Mouse (Mus musculus): ENCODE measurements around the gene Slc17a5. TPM values are rescaled to one million over a fixed set of nuclear protein-coding genes. Genes with fewer than 3 reads are reported as not detected.
"Not testable (repeated sequence)": the region's sequence is repeated elsewhere in the genome, so short reads cannot be mapped to it uniquely, and the experiment has no call there.

Slc17a5 gene
- total RNA-seq, 2 experiments from 2014 or later: 18.2 to 18.5 TPM

DNA sequence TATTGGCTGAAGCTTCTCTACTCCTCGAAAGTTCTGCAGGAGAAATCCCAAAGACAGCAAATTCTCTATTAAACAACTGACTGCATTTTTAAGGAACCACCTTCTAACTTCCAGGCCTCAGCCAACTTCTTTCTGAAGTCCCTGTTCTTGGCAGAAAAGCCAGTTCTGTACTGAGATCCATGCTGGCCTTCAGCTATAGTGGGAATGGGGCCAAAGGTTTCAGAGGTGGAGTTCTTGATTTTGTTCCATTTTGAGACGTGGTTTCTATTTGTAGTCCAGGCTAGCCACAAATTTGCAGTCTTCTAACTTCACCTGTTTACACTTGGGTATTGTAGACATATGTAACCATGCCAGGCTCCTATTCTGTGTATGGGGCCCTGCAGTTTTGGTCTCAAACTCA is 61.6 kb downstream of the Slc17a5 start:
- intact Hi-C loops (cut with DNase I): loop anchor here (2.0 kb wide), 1 partner anchor 45 kb away; no protein-coding TSS in a partner anchor
- no peak for DNase-seq (ENCODE audit: low spot score in 2 of 2)

DNA sequence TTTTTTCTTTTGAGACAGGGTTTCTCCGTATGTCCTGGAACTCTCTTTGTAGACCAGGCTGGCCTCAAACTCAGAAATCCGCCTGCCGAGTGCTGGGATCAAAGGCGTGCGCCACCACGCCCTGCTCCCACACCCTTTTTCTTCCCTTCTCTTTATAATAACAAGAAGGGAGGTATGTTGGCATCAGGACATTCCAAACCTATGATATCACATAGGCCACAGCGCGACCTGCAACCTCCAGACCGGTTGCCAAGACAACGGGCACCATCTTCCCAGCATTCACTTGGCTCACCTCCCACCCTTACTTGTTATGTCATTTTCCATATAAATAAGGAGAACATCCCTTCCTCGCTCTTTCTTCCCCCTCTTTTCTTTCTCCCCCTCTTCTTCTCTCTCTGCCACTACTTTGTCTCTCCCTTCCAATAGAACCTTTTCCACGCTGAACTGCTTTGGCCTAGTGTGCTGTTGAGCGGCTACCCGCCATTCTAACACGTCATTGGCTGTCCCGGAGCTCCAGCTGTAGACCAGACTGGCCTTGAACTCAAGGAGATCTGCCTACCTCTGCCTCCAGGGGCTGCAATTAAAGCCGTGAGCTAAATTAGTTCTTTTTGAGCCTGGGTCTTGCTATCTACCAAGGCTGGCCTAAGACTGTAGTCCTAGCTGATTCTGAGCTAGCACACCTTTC is 62.2 kb downstream of the Slc17a5 start:
- no peak for DNase-seq (ENCODE audit: low spot score in 2 of 2)
- intact Hi-C loops (cut with DNase I): loop anchor here (2.0 kb wide), 1 partner anchor 45 kb away; no protein-coding TSS in a partner anchor

DNA sequence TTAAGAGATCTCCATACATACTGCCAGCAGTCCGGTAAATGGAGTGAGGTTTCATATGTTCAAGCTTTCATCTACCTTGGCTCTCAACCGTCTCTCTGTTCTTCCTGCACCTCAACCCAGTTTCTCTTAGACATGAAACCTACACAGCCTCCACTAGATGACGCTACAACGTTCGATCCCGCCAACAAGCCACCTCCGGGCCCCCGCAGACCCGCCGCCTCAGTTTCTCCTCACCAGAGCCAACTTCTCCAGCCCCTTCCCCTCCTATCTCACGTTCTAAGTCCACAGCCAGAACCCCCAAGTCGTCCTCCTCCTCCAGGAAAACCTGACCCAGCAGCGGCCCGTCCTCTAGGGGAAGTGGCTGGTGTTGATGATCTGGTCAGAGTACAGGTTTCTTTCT is 66.2 kb downstream of the Slc17a5 start:
- intact Hi-C loops (cut with DNase I): loop anchor here (2.0 kb wide), 1 partner anchor 39 kb away; no protein-coding TSS in a partner anchor
- DNase-seq (ENCODE audit: low spot score in 2 of 2): no peak

DNA sequence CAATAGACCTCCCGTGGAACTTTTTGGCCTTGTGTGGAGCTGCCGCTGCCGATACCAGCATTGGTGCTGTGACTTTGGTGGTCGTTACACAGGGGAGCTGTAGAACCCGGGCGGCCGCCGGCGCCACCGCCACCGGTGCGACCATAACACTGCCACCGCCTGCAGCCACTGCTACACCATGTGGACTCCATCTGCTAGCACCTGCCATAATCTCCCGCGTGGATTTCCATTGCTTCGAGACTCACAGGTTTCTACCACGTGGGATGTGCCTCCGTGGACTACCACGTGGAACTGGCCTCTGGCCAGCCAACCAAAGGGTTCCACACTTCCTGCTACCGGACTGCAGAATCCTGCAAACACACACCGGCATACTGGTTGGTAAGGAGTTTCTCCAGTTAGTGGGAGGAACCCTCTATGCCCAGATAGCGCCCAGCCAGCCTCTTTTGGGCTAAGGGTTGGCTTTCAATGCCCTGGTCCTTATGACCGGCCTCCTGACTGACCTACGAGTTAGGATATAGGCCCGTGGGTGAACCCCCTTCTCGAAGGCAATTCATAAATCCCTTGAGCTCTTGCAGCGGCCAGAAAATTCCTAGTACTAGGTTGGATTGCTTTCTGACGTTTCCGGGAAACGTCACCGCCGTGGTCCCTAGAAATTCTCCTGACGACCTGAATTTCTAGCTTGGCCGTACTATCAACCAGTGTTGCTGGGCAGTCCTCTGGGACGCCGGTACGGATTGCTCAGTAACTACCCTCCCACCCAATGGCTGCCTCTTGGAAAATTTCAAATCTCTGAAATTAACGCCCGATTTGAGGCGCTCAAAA is 66.8 kb downstream of the Slc17a5 start:
- intact Hi-C loops (cut with DNase I): loop anchor here (2.0 kb wide), 1 partner anchor 38 kb away; no protein-coding TSS in a partner anchor
- DNase-seq (ENCODE audit: low spot score in 2 of 2): peak; percentile 33 to 38

DNA sequence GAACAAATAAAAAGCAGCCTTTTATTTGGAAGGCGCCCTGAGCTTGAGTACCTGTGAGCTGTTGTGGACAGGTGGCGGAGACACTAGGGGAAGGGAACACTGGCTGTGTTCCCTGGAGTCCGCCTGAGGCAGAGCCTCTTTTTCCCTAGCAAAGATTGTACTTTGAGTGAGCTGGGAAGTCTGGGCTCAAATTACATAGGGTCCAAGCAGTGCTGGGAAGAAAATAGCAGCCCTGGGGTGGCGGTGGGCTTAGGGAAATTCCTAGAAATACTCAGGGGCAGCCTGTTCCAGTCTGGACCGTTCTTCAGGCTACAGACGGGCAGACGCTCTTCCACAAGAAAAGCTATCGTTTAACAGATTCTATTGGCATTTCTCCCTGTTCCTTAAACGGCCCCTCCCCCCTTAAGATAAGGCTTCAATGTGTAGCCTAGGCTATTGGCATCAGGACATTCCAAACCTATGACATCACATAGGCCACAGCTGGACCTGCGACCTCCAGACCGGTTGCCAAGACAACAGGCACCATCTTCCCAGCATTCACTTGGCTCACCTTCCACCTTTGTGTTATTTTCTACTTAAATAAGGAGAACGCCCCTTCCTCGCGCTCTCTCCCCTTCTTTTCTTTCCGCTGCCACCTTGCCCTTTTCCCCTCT is 67.6 kb downstream of the Slc17a5 start:
- intact Hi-C loops (cut with DNase I): loop anchor here (2.0 kb wide), 1 partner anchor 37 kb away; no protein-coding TSS in a partner anchor
- no peak for DNase-seq (ENCODE audit: low spot score in 2 of 2)

DNA sequence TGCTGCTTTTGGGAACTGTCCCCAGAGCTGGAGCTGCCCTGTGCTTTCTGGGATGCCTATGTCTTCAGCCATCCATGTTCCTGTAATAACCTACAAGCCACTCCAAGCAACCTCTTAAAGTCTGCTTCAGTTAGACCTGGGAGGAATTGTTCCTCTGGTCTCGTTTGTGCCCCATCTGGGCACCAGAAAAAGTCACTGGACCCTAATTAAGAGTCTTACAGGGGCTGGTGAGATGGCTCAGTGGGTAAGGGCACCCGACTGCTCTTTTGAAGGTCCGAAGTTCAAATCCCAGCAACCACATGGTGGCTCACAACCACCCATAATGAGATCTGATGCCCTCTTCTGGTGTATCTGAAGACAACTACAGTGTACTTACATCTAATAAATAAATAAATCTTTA is 70.6 kb downstream of the Slc17a5 start:
- intact Hi-C loops (cut with DNase I): not testable (repeated sequence)

DNA sequence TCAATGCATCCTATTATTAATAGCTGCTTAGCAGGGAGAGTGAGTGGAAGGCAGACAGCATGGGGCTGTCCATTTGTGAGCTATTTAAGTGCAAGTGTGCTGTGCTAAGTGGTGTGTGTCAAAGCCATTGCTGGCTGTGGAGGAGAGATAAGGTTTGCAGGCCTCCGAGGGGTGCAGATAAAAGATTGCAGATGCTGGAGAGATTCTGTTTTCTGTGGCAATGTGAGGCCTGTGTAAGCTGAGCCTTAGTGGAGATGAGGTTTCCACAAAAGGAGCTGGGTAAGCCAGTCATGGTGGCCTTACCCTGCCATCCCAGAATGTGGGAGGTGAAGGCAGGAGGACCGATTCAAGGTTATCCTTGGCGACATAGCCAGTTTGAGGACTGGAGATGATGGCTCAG is 71.7 kb downstream of the Slc17a5 start:
- intact Hi-C loops (cut with DNase I): no loop called here
- DNase-seq (ENCODE audit: low spot score in 2 of 2): no peak

More for the DNA sequence above, 70.6 kb downstream of the Slc17a5 start:
- not testable (repeated sequence) for DNase-seq (ENCODE audit: low spot score in 2 of 2)

DNA sequence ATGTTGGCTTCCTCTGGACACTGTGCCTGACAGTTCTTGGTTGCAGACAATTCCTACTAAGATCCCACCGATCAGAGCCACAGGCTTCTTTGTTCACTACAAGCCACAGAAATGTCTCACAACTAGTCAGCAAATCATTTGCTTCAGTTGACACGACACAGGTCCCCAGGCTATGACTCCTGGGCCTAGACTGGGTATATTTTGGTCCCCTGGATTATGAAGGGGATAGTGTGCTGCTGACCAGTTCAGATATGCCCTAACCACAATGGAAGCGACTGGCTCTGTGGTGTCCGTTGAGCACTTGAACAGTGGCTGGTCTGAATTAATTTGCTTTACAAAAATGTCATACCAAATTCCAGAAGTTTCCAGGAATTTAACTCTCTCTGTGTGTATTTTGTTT is 73.2 kb downstream of the Slc17a5 start:
- intact Hi-C loops (cut with DNase I): no loop called here
- DNase-seq (ENCODE audit: low spot score in 2 of 2): no peak

DNA sequence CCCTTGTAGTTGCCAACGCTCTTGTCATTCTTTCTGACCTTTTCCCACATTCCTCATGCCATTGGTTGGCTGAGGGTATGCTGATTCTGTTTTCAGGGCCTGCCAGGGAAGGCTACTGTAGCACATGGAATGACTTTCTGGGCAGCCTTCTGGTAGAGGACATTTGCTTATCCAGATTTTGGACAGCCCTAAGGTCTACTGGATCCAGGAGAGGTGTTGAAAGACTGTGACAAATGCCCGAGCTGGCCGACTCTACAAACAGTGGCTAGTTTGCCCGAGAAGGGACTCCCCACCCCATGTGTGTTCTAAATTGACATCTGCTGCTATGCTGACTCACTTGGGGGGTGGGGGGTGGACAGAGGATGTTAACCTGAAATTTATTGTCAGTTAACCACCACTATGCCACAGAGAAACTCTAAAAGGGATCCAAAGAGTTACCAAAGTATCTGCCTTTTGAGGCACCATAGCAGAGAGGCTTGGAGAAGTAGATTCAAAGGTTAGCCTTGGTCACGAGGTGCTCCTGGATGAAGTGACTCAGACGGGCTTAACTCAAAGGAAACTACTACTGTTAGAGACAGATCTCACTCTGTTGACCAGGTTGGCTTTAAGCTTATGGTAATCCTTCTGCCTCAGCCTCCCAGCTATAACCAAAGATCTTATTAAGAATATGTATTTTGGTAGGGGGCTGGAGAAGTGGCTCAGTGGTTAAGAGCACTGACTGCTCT is 73.9 kb downstream of the Slc17a5 start:
- intact Hi-C loops (cut with DNase I): no loop called here
- DNase-seq (ENCODE audit: low spot score in 2 of 2): no peak

DNA sequence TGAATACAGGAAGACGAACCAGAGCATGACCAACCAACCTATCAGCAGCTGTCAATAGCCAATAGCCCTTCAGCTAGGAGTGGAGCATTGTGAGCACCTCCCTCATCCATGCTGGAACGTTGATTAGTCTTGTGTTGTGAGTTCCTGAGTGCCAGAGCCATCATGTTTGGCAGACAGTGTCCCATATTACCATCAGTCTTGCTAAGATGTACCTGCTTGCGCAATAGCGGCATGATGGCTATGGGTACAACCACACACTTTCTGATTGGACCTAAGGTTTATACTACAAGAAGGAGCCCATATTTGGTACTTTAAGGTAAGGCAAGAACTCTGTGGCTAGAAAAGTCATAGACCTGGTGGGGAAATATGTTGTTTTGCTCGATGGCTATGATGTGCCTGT is 76.1 kb downstream of the Slc17a5 start:
- intact Hi-C loops (cut with DNase I): no loop called here
- no peak for DNase-seq (ENCODE audit: low spot score in 2 of 2)

DNA sequence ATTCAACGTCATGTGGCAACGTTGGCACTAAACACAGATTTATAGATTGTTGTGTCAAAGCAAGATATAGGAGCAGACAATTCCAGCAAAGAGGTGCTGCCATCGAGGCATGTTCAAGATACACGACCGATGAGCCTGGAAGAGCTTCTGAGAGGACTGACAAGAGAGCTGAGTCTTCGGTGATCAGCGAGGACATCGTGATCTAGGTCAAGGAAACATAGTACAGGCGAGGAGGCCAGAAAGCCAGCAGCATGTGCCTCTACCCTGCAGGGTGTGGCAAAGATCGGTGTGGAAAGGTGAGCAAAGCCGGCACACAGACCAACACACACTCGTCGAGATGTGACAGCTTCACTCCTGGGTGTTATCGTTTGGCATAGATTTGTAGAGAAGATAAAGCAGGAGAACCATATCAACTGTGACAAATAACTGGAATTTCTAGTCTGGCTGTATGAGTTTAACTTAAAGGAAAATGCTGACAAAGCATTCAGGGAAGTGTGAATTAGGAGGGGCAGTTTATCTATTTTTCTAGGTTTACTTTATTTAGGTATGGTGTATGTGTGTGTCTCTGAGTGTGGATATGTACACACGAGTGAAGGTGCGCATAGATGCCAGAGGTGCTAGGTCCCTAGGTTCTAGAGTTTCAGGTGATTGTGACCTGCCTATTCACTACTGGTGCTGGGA is 79.6 kb downstream of the Slc17a5 start:
- intact Hi-C loops (cut with DNase I): no loop called here
- DNase-seq (ENCODE audit: low spot score in 2 of 2): no peak

DNA sequence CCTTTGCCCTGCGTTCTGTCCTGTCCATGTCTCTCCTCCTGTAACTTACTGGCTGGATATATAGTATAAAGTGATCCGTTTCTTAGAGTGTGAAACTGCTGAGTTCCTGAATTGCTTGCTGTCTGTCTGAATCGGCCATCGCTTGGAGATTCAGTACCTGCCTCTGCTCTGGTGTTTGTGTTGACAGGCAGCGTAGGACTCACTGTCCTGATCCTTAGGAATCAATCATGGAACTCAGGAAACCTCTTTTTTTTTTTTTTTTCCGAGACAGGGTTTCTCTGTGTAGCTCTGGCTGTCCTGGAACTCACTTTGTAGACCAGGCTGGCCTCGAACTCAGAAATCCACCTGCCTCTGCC is 81.1 kb downstream of the Slc17a5 start:
- intact Hi-C loops (cut with DNase I): no loop called here
- DNase-seq (ENCODE audit: low spot score in 2 of 2): no peak

DNA sequence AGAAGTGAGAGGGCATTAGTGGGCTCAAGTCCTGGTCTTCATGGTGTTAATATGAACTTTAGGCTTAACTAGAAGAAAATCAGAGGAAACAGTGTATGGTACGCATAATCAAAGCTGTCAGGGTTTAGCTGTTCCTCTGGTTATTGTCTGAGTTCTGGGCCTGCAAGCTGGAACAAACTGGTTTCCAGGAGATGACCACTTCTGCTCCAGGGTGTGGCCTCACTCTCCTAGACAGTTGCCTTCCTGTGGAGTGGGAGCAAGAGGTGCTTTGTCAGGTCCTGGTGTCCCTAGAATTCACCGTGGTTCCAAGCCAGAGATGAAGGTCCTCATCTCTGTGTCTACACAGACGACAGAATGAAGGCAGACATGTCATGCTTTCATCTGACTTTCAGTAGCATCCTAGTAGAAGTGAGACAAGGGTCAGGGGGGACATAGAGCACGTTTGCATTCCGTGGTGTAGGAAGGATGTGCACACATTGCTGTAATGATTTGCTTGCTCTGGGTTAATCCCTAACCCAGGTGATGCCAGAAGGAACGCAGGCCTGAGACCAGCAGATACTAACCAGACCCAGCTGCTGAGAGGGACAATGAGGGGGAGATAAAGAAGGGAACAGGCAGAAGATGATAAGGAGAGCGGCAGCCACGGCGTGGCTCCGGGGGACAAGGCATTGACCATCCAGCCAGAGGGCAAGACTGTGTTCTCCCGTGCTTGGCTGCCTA is 81.7 kb downstream of the Slc17a5 start:
- no peak for DNase-seq (ENCODE audit: low spot score in 2 of 2)
- intact Hi-C loops (cut with DNase I): no loop called here

DNA sequence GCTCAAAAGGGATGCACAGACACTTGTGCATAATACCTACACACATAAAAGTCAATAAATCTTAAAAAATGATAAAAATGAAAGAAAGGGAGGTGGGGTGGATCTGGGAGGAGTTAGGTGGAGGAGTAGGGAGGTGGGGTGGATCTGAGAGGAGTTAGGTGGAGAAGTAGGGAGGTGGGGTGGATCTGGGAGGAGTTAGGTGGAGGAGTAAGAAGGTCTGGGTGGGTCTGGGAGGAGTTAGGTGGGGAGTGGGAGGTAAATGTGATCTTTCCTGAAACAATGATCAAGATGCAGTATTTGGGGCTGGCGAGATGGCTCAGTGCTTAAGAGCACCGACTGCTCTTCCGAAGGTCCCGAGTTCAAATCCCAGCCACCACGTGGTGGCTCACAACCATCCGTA is 82.6 kb downstream of the Slc17a5 start:
- DNase-seq (ENCODE audit: low spot score in 2 of 2): no peak
- intact Hi-C loops (cut with DNase I): no loop called here

DNA sequence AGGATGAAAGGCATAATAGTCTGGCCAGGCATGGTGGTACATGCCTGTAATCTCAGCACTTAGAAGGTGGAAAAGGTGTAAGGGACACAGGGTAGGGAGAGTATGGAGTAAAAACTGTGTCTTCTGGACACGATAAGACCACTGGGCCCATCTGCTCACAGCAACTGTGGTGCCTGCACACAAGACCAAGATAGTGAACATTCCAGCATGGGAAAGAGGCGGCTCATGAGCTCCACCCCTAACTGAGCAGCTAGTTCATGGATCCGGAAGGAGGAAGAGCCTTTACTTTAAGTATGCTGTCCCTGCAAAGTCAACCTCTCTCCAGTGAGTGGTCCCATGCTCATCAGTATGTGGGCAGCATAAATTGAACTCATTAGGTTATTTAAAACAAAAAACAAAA is 83.2 kb downstream of the Slc17a5 start:
- DNase-seq (ENCODE audit: low spot score in 2 of 2): no peak
- intact Hi-C loops (cut with DNase I): no loop called here

DNA sequence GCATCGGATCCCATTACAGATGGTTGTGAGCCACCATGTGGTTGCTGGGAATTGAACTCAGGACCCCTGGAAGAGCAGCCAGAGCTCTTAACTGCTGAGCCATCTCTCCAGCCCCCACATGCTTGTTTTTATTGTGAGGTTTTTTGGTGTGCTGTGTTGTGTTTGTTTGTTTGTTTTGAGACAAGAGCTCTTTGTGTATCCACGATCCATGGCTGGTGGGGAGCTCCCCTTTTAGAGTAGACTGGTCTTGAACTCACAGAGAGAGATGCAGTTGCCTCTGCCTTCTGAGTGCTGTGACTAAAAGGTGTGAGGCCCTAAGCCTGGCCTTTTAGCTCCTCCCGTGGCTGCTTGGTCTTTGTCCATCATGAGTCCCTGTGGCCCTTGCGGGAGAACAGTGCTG is 83.7 kb downstream of the Slc17a5 start:
- intact Hi-C loops (cut with DNase I): no loop called here
- DNase-seq (ENCODE audit: low spot score in 2 of 2): no peak

DNA sequence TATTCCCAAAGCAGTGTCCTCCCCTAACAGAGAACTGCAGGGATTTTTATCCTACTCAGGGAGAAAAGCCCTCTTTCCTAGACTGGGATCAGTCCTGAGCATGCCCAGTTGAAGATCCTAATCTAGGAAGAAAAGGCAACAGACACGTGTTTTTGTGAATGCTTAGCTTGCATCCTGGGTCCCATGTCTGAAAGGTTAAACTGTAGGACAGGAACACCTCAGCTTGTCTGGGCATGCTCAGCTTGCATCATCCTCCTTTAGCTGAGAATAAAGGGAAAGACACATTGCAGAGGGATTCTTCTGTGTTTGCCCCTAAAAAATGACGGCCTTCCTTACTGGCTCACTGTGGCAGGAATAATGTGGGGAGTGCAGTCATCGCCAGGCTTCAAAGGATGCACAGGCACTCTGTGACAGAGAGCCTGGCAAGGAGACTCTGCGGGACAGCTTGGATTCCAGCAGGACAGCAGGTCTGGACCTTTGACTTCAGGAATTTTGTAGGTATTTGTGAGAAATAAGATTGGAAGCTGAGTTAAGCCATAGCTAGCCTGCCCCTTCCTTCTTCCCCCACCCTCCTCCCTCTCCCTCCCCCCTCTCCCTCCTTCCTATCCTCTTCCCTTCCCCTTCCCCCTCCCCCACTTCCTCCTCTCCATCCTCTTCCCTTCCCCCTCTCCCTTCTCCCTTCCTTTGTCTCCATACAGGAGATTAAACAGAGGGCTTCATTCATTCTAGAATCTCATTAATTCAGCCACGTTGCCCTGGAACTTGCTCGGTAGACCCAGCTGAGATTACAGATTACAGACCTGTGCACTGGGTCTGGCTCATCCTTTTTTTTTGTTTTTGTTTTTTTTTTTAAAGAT is 84.4 kb downstream of the Slc17a5 start:
- no peak for DNase-seq (ENCODE audit: low spot score in 2 of 2)
- intact Hi-C loops (cut with DNase I): no loop called here

DNA sequence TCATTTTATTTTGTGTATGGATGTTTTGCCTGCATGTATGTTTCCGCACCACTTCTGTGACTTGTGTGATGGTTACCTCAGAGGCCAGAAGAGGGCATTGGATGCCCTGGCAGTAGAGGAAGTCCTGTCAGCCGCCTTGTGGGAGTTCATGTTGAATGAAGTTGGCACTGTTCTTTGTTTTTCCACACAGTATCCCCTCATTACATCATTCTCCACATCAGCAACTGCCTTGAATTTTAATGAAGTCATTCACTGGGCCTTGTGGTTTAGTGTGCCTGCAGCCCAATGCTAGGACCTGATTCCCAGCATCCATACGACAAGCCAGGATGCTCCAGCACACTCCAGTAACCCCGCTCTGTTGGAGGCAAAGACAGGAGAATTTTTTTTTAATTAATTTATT is 86.6 kb downstream of the Slc17a5 start:
- intact Hi-C loops (cut with DNase I): no loop called here
- no peak for DNase-seq (ENCODE audit: low spot score in 2 of 2)
